Mouse (Mus musculus): ENCODE results near the gene Fgfrl1.

- TF ChIP-seq POLR2A (IDR thresholded peaks at IDR 0.05; ENCODE audit: control insufficient read depth, extremely low read depth, insufficient read depth, low read length, poor library complexity) (no peak), CTCF (IDR thresholded peaks at IDR 0.05; ENCODE audit: borderline replicate concordance, control insufficient read depth, extremely low read depth, insufficient read depth, low read length, poor library complexity) (no peak)
These were observed 19.8 kb downstream of the Fgfrl1 start for GRCm38 (mm10) chr5:108711968-108712367.

Data from thymus, adult 2 months (tissue).